Mouse (Mus musculus) embryonic facial prominence, embryonic 13.5 days (tissue): ENCODE measurements at regions not wholly inside any gene's neighbourhood (a gene's known extent, or its start where the extent isn't known, plus 50 kb on each side); places are given as distances from the start of the nearest gene placed in this dataset.

Experiments used
- ATAC-seq: fragments of 200-750 bp; cut with Nextera tagmentation; 2 replicates; pipeline ENCODE4 v1.8.0; 2017; ENCODE audit warnings: low read depth; ENCODE audit not compliant: insufficient number of reproducible peaks, insufficient read depth, low FRiP score, low TSS enrichment
- H3K27ac ChIP-seq: fragments of 300-500 bp; sonication (generic); 2 replicates; pipeline ENCODE4 v1.5.1; 2015; ENCODE audit warnings: moderate library complexity, mild to moderate bottlenecking, inconsistent platforms
- H3K27me3 ChIP-seq: fragments of 300-500 bp; sonication (generic); 2 replicates; pipeline ENCODE4 v1.6.1; 2015; ENCODE audit warnings: mild to moderate bottlenecking, inconsistent platforms
- H3K36me3 ChIP-seq: fragments of 300-500 bp; sonication (generic); 2 replicates; pipeline ENCODE4 v1.6.1; 2015; ENCODE audit warnings: mild to moderate bottlenecking, inconsistent platforms
- H3K4me1 ChIP-seq: fragments of 300-500 bp; sonication (generic); 2 replicates; pipeline ENCODE4 v1.6.1; 2015; ENCODE audit warnings: inconsistent platforms
- H3K4me2 ChIP-seq: fragments of 300-500 bp; sonication (generic); 2 replicates; pipeline ENCODE4 v1.6.1; 2015; ENCODE audit warnings: moderate library complexity, mild to moderate bottlenecking, inconsistent platforms
- H3K4me3 ChIP-seq: fragments of 300-500 bp; sonication (generic); 2 replicates; pipeline ENCODE4 v1.5.1; 2015; ENCODE audit warnings: mild to moderate bottlenecking, inconsistent platforms
- H3K9ac ChIP-seq: fragments of 300-500 bp; sonication (generic); 2 replicates; pipeline ENCODE4 v1.6.1; 2015; ENCODE audit warnings: mild to moderate bottlenecking, inconsistent platforms
- H3K9me3 ChIP-seq: fragments of 300-500 bp; sonication (generic); 2 replicates; pipeline ENCODE4 v1.6.1; 2016; ENCODE audit warnings: inconsistent platforms
- WGBS: fragments of 180-500 bp; shearing (Covaris S2); methylation state at CpG from one replicate; pipeline ENCODE4 v1.1.7; 2015; ENCODE audit warnings: mixed read lengths; 5-methylcytosine and 5-hydroxymethylcytosine counted together

GRCm38 (mm10) chr15:67513722-67514121 lies 1013.0 kb upstream of the Lrrc6 start:
- Histone ChIP-seq H3K4me1 (no peaks in the 10 kb centered on the region), H3K36me3 (no peaks in the 10 kb centered on the region)
- ATAC-seq, result no peak

GRCm38 (mm10) chr15:67495001-67495658 lies 994.4 kb upstream of the Lrrc6 start:
- Histone ChIP-seq H3K27ac (no peak overlapping the region), H3K9me3 (no peaks in the 10 kb centered on the region), H3K4me3 (no peak overlapping the region), H3K4me1 (no peaks in the 10 kb centered on the region), H3K36me3 (no peaks in the 10 kb centered on the region), H3K9ac (no peak overlapping the region), H3K27me3 (no peaks in the 10 kb centered on the region), H3K4me2 (no peak overlapping the region)
- no peak for ATAC-seq
- WGBS, result 75% methylated on average over 7 of the region's 7 CpGs

More at GRCm38 (mm10) chr15:67513722-67514121, 1013.0 kb upstream of the Lrrc6 start:
- H3K9ac ChIP-seq, result no peak overlapping the region
- no peak overlapping the region for H3K4me3 ChIP-seq
- no peaks in the 10 kb centered on the region for H3K9me3 ChIP-seq
- H3K4me2 ChIP-seq, result no peak overlapping the region
- H3K27me3 ChIP-seq, result no peaks in the 10 kb centered on the region
- no peak overlapping the region for H3K27ac ChIP-seq

GRCm38 (mm10) chr15:67481733-67482132 lies 981.0 kb upstream of the Lrrc6 start:
- H3K27ac ChIP-seq, result no peak overlapping the region
- H3K27me3 ChIP-seq, result no peaks in the 10 kb centered on the region
- ATAC-seq, result no peak
- WGBS, result 93% methylated on average over 2 of the region's 2 CpGs
- no peaks in the 10 kb centered on the region for H3K9me3 ChIP-seq
- H3K4me1 ChIP-seq, result no peaks in the 10 kb centered on the region
- no peak overlapping the region for H3K9ac ChIP-seq
- no peak overlapping the region for H3K4me2 ChIP-seq
- no peaks in the 10 kb centered on the region for H3K36me3 ChIP-seq
- no peak overlapping the region for H3K4me3 ChIP-seq

- H3K4me1 ChIP-seq, result no peaks in the 10 kb centered on the region
- WGBS, result 83% methylated on average over 5 of the region's 5 CpGs
These were observed 973.6 kb upstream of the Lrrc6 start for GRCm38 (mm10) chr15:67474325-67474724.

GRCm38 (mm10) chr15:67472979-67473378 lies 972.3 kb upstream of the Lrrc6 start:
- H3K36me3 ChIP-seq, result no peaks in the 10 kb centered on the region
- no peak overlapping the region for H3K4me2 ChIP-seq
- no peak overlapping the region for H3K4me3 ChIP-seq
- H3K9ac ChIP-seq, result no peak overlapping the region
- no peak for ATAC-seq
- no peaks in the 10 kb centered on the region for H3K27me3 ChIP-seq
- H3K9me3 ChIP-seq, result no peaks in the 10 kb centered on the region
- no peak overlapping the region for H3K27ac ChIP-seq
- H3K4me1 ChIP-seq, result no peaks in the 10 kb centered on the region

More at GRCm38 (mm10) chr15:67474325-67474724, 973.6 kb upstream of the Lrrc6 start:
- H3K4me3 ChIP-seq, result no peak overlapping the region
- no peak overlapping the region for H3K27ac ChIP-seq
- H3K9me3 ChIP-seq, result no peaks in the 10 kb centered on the region
- H3K27me3 ChIP-seq, result no peaks in the 10 kb centered on the region
- H3K36me3 ChIP-seq, result no peaks in the 10 kb centered on the region
- no peak overlapping the region for H3K9ac ChIP-seq
- H3K4me2 ChIP-seq, result no peak overlapping the region
- ATAC-seq, result no peak

- H3K4me1 ChIP-seq, result no peaks in the 10 kb centered on the region
- WGBS, result 100% methylated on average over 1 of the region's 1 CpGs
- no peaks in the 10 kb centered on the region for H3K36me3 ChIP-seq
- H3K27ac ChIP-seq, result no peak overlapping the region
- H3K27me3 ChIP-seq, result no peaks in the 10 kb centered on the region
- H3K4me2 ChIP-seq, result no peak overlapping the region
- no peak for ATAC-seq
- no peak overlapping the region for H3K4me3 ChIP-seq
- H3K9me3 ChIP-seq, result no peaks in the 10 kb centered on the region
- no peak overlapping the region for H3K9ac ChIP-seq
These were observed 970.6 kb upstream of the Lrrc6 start for GRCm38 (mm10) chr15:67471283-67471682.

- Histone ChIP-seq H3K36me3 (no peaks in the 10 kb centered on the region), H3K4me3 (no peak overlapping the region), H3K27ac (no peak overlapping the region)
These were observed 969.3 kb upstream of the Lrrc6 start for GRCm38 (mm10) chr15:67470036-67470435.

GRCm38 (mm10) chr15:67467404-67468345 lies 967.0 kb upstream of the Lrrc6 start:
- Histone ChIP-seq H3K4me2 (no peak overlapping the region), H3K9me3 (no peaks in the 10 kb centered on the region), H3K27ac (no peak overlapping the region), H3K9ac (no peak overlapping the region), H3K27me3 (no peaks in the 10 kb centered on the region), H3K36me3 (no peaks in the 10 kb centered on the region), H3K4me3 (no peak overlapping the region), H3K4me1 (no peaks in the 10 kb centered on the region)
- ATAC-seq, result no peak
- 49% methylated on average over 4 of the region's 4 CpGs for WGBS

More at GRCm38 (mm10) chr15:67470036-67470435, 969.3 kb upstream of the Lrrc6 start:
- Histone ChIP-seq H3K4me1 (no peaks in the 10 kb centered on the region), H3K9me3 (no peaks in the 10 kb centered on the region), H3K9ac (no peak overlapping the region), H3K4me2 (no peak overlapping the region), H3K27me3 (no peaks in the 10 kb centered on the region)
- no peak for ATAC-seq

GRCm38 (mm10) chr15:67462863-67463262 lies 962.2 kb upstream of the Lrrc6 start:
- Histone ChIP-seq H3K27ac (no peak overlapping the region), H3K4me3 (no peak overlapping the region), H3K36me3 (no peaks in the 10 kb centered on the region), H3K9ac (no peak overlapping the region), H3K4me2 (no peak overlapping the region), H3K9me3 (no peaks in the 10 kb centered on the region), H3K27me3 (no peaks in the 10 kb centered on the region), H3K4me1 (no peaks in the 10 kb centered on the region)
- WGBS, result 92% methylated on average over 3 of the region's 3 CpGs
- no peak for ATAC-seq

- Histone ChIP-seq H3K36me3 (no peaks in the 10 kb centered on the region), H3K4me3 (no peak overlapping the region), H3K4me1 (no peaks in the 10 kb centered on the region), H3K9me3 (no peaks in the 10 kb centered on the region), H3K4me2 (no peak overlapping the region), H3K27me3 (no peaks in the 10 kb centered on the region), H3K9ac (no peak overlapping the region), H3K27ac (no peak overlapping the region)
- 87% methylated on average over 1 of the region's 1 CpGs for WGBS
- ATAC-seq, result no peak
These were observed 959.7 kb upstream of the Lrrc6 start for GRCm38 (mm10) chr15:67460384-67460783.

- no peak overlapping the region for H3K4me3 ChIP-seq
- no peaks in the 10 kb centered on the region for H3K9me3 ChIP-seq
- H3K9ac ChIP-seq, result no peak overlapping the region
- WGBS, result 27% methylated on average over 2 of the region's 2 CpGs
- no peaks in the 10 kb centered on the region for H3K27me3 ChIP-seq
- H3K27ac ChIP-seq, result no peak overlapping the region
- no peaks in the 10 kb centered on the region for H3K4me1 ChIP-seq
- H3K4me2 ChIP-seq, result no peak overlapping the region
- no peaks in the 10 kb centered on the region for H3K36me3 ChIP-seq
- ATAC-seq, result no peak
These were observed 933.6 kb upstream of the Lrrc6 start for GRCm38 (mm10) chr15:67434284-67434683.

- Histone ChIP-seq H3K27me3 (no peaks in the 10 kb centered on the region), H3K27ac (no peak overlapping the region), H3K4me1 (0 out of 2 replicates have a peak, but pooled peaks cover 9% of the 10 kb centered on the region), H3K4me3 (no peak overlapping the region), H3K36me3 (no peaks in the 10 kb centered on the region), H3K9ac (no peak overlapping the region), H3K9me3 (no peaks in the 10 kb centered on the region), H3K4me2 (no peak overlapping the region)
- ATAC-seq, result no peak
- WGBS, result 72% methylated on average over 3 of the region's 3 CpGs
These were observed 923.2 kb upstream of the Lrrc6 start for GRCm38 (mm10) chr15:67423922-67424321.
